Comparison of ENCODE assay signal across 13 mouse cellular contexts in the genomic region with DNA sequence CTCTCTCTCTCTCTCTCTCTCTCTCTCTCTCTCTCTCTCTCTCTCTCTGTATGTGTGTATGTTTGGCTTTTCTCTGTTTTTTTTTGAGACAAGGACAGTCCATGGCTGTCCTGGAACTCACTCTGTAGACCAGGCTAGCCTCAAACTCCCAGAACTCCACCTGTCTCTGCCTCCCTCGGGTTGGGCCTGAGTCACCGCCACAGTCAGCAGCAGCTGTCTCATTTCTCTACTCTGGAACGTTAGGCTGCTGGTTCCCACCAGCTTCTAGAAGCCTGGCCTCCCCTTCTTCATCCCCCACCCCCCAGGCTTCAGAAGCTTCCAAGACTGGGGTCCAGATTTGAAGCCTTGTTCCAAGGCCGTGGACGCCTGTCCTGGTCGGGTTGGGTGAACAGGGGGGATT. TPM values are rescaled to one million over a fixed set of nuclear protein-coding genes. Genes with fewer than 3 reads are reported as not detected.
DNase-seq lines count a peak whose midpoint lies in the region; ATAC-seq and TF ChIP-seq lines count a peak whose summit lies in the region.
"Had no signal": no experiment of that assay in that cellular context is flagged by ENCODE, and none has a peak within 500 bp of the region (broad histone marks: within the 10 kb centered on the region; RNA-seq: fewer than 3 reads in every experiment).

No protein-coding gene starts in this region.

- no peak overlapping the region for H3K27ac ChIP-seq in heart, embryonic 12.5 days (ENCODE audit: poor library complexity, severe bottlenecking)
- peak overlapping the region; percentile 67; the same call in 1 of the 2 replicates for H3K27ac ChIP-seq in hindbrain, embryonic 14.5 days
- peak overlapping the region; percentile 34; the same call in 1 of the 2 replicates for H3K27ac ChIP-seq in liver, postnatal 0 days (ENCODE audit: low read depth)
- no peak overlapping the region for H3K27ac ChIP-seq in thymus, adult 2 months (ENCODE audit: control insufficient read depth, insufficient read depth, low read length)

- no peak overlapping the region for H3K4me3 ChIP-seq in heart, embryonic 12.5 days
- no peak overlapping the region for H3K4me3 ChIP-seq in hindbrain, embryonic 14.5 days (replicated peaks; ENCODE audit: low read length)
- H3K4me3 ChIP-seq in liver, postnatal 0 days (ENCODE audit: low read depth, low read length) = no peak overlapping the region
- no peak overlapping the region for H3K4me3 ChIP-seq in thymus, adult 2 months (ENCODE audit: control insufficient read depth, insufficient read depth, low read length)

- no peak for TF ChIP-seq EP300 in liver, postnatal 0 days (IDR thresholded peaks at IDR 0.05; ENCODE audit: low read depth)

- 73% methylated on average over 6 of the region's 6 CpGs for WGBS in heart, embryonic 12.5 days
- WGBS in hindbrain, embryonic 14.5 days = 71% methylated on average over 6 of the region's 6 CpGs
- WGBS in liver, postnatal 0 days (ENCODE audit: insufficient replicate concordance) = 48% methylated on average over 6 of the region's 6 CpGs
- 64% methylated on average over 6 of the region's 6 CpGs for WGBS in thymus, adult 2 months

- ATAC-seq in heart, embryonic 12.5 days (ENCODE audit: insufficient number of reproducible peaks, low FRiP score) = no peak
- no peak; the same call in 1 of the 2 replicates for ATAC-seq in hindbrain, embryonic 14.5 days (ENCODE audit: low FRiP score)
- no peak for ATAC-seq in liver, postnatal 0 days

- 0 out of 2 replicates have a peak, but pooled peaks cover 11% of the 10 kb centered on the region for H3K36me3 ChIP-seq in heart, embryonic 12.5 days
- no peaks in the 10 kb centered on the region for H3K36me3 ChIP-seq in hindbrain, embryonic 14.5 days (replicated peaks; ENCODE audit: control insufficient read depth, insufficient read depth)
- peaks cover 35% of the 10 kb centered on the region for H3K36me3 ChIP-seq in liver, postnatal 0 days (replicated peaks; ENCODE audit: insufficient read depth, low read length)
- peaks cover 18% of the 10 kb centered on the region for H3K36me3 ChIP-seq in thymus, adult 2 months (ENCODE audit: control insufficient read depth, insufficient read depth, low read length)

- intact Hi-C loops in heart, postnatal 36 days (cut with DNase I) = no loop called here

- H3K9me3 ChIP-seq in heart, embryonic 12.5 days (replicated peaks) = no peaks in the 10 kb centered on the region
- H3K9me3 ChIP-seq in hindbrain, embryonic 14.5 days (ENCODE audit: control insufficient read depth, low read length) = no peaks in the 10 kb centered on the region
- no peaks in the 10 kb centered on the region for H3K9me3 ChIP-seq in liver, postnatal 0 days (ENCODE audit: low read length)

- no peak for DNase-seq in heart, postnatal 36 days
- peak; percentile 52 for DNase-seq in 3T3-L1 (ENCODE audit: low read depth, low spot score)
- no peak for DNase-seq in hindbrain, embryonic 14.5 days (ENCODE audit: low spot score)
- DNase-seq in liver, postnatal 0 days = no peak
- DNase-seq in cerebellum, adult 8-10 months = no peak
- DNase-seq in gastrocnemius, adult 8-10 months (ENCODE audit: low spot score in 2 of 2) = no peak
- DNase-seq in thymus, adult 2 months = no peak

- H3K9ac ChIP-seq in heart, embryonic 12.5 days = peak overlapping the region; percentile 6
- H3K9ac ChIP-seq in hindbrain, embryonic 14.5 days = peak overlapping the region; percentile 45; the same call in 1 of the 2 replicates
- H3K9ac ChIP-seq in liver, postnatal 0 days (replicated peaks) = no peak overlapping the region

- no peak for TF ChIP-seq CTCF in liver, postnatal 0 days (IDR thresholded peaks at IDR 0.05; ENCODE audit: low read depth)
- TF ChIP-seq CTCF in thymus, adult 2 months (IDR thresholded peaks at IDR 0.05; ENCODE audit: borderline replicate concordance, control insufficient read depth, extremely low read depth, insufficient read depth, low read length, poor library complexity) = no peak

- H3K27me3 ChIP-seq in heart, embryonic 12.5 days (replicated peaks) = no peaks in the 10 kb centered on the region
- no peaks in the 10 kb centered on the region for H3K27me3 ChIP-seq in hindbrain, embryonic 14.5 days (ENCODE audit: control insufficient read depth, insufficient read depth, low read length)
- H3K27me3 ChIP-seq in liver, postnatal 0 days (ENCODE audit: insufficient read depth, low read length) = no peaks in the 10 kb centered on the region
- H3K27me3 ChIP-seq in thymus, adult 2 months (ENCODE audit: control insufficient read depth, insufficient read depth, low read length) = no peaks in the 10 kb centered on the region

- H3K4me2 ChIP-seq in heart, embryonic 12.5 days = peak overlapping the region; percentile 44
- peak overlapping the region; percentile 42 for H3K4me2 ChIP-seq in hindbrain, embryonic 14.5 days (replicated peaks)
- H3K4me2 ChIP-seq in liver, postnatal 0 days (ENCODE audit: low read depth, low read length) = peak overlapping the region; percentile 56; the same call in 1 of the 2 replicates

- no peak for TF ChIP-seq POLR2A in thymus, adult 2 months (IDR thresholded peaks at IDR 0.05; ENCODE audit: control insufficient read depth, extremely low read depth, insufficient read depth, low read length, poor library complexity)

- H3K4me1 ChIP-seq in heart, embryonic 12.5 days (replicated peaks) = peaks cover 21% of the 10 kb centered on the region
- H3K4me1 ChIP-seq in hindbrain, embryonic 14.5 days (replicated peaks; ENCODE audit: control insufficient read depth, insufficient read depth, low read length) = peaks cover 7% of the 10 kb centered on the region
- peaks cover 19% of the 10 kb centered on the region for H3K4me1 ChIP-seq in liver, postnatal 0 days (ENCODE audit: insufficient read depth)
- H3K4me1 ChIP-seq in thymus, adult 2 months (replicated peaks; ENCODE audit: control insufficient read depth, insufficient read depth, low read length) = peaks cover 10% of the 10 kb centered on the region

RNA-seq across cellular contexts. Expression of a gene that starts 3.6 kb away (rescaled TPM):
- polyA plus RNA-seq in heart, embryonic 12.5 days (2016; fragmentation: Nextera tagmentation; extraction: Ambion mirVana) = not detected in 2 replicates
- not detected for total RNA-seq in heart, postnatal 36 days (2021)
- polyA plus RNA-seq in hindbrain, embryonic 14.5 days (2014; fragmentation: Nextera tagmentation; extraction: Ambion mirVana) = not detected in 2 replicates
- 0.09 TPM in 1 of 2 replicates, not detected in the other for polyA plus RNA-seq in liver, postnatal 0 days (2015; fragmentation: Nextera tagmentation; extraction: Ambion mirVana)
- total RNA-seq in gastrocnemius, adult 8-10 months (2022) = not detected
- polyA plus RNA-seq in thymus, adult 2 months (2012; rRNA removed) = 0.06 and 0.20 TPM in 2 replicates
- total RNA-seq: common myeloid progenitor, adult 5-6 weeks; heart, postnatal 25 days; layer of hippocampus, adult 18-20 months had no signal
- polyA plus RNA-seq: frontal cortex, adult 2 months; limb, embryonic 11.5 days had no signal

RNA-seq across cellular contexts. Expression of a gene that starts 25.6 kb away (rescaled TPM):
- polyA plus RNA-seq in heart, embryonic 12.5 days (2016; fragmentation: Nextera tagmentation; extraction: Ambion mirVana) = 49.3 and 51.1 TPM in 2 replicates
- 10 to 100 TPM; 10.6 to 10.9 TPM for total RNA-seq in heart, postnatal 36 days (2021)
- polyA plus RNA-seq in hindbrain, embryonic 14.5 days (2014; fragmentation: Nextera tagmentation; extraction: Ambion mirVana) = 22.2 and 24.2 TPM in 2 replicates
- 19.2 and 21.5 TPM in 2 replicates for polyA plus RNA-seq in liver, postnatal 0 days (2015; fragmentation: Nextera tagmentation; extraction: Ambion mirVana)
- total RNA-seq in gastrocnemius, adult 8-10 months (2022) = 1 to 10 TPM; 4.5 to 9.4 (median 7.2) TPM
- 115 and 120 TPM in 2 replicates for polyA plus RNA-seq in thymus, adult 2 months (2012; rRNA removed)

RNA-seq across cellular contexts. Expression of a gene that starts 26.1 kb away (rescaled TPM):
- 8.2 and 8.4 TPM in 2 replicates for polyA plus RNA-seq in heart, embryonic 12.5 days (2016; fragmentation: Nextera tagmentation; extraction: Ambion mirVana)
- 10 to 100 TPM; 34.7 to 35.2 TPM for total RNA-seq in heart, postnatal 36 days (2021)
- polyA plus RNA-seq in hindbrain, embryonic 14.5 days (2014; fragmentation: Nextera tagmentation; extraction: Ambion mirVana) = 5.4 and 6.5 TPM in 2 replicates
- 6.8 and 7.2 TPM in 2 replicates for polyA plus RNA-seq in liver, postnatal 0 days (2015; fragmentation: Nextera tagmentation; extraction: Ambion mirVana)
- 100 to 1,000 TPM in 1 of 4 experiments, 10 to 100 TPM in 3; 85.0 to 113 (median 89.0) TPM for total RNA-seq in gastrocnemius, adult 8-10 months (2022)
- 98.2 and 101 TPM in 2 replicates for polyA plus RNA-seq in thymus, adult 2 months (2012; rRNA removed)

RNA-seq across cellular contexts. Expression of a gene that starts 56.8 kb away (rescaled TPM):
- 21.1 and 21.8 TPM in 2 replicates for polyA plus RNA-seq in heart, embryonic 12.5 days (2016; fragmentation: Nextera tagmentation; extraction: Ambion mirVana)
- 10 to 100 TPM; 19.4 to 26.4 TPM for total RNA-seq in heart, postnatal 36 days (2021)
- polyA plus RNA-seq in hindbrain, embryonic 14.5 days (2014; fragmentation: Nextera tagmentation; extraction: Ambion mirVana) = 28.7 and 32.9 TPM in 2 replicates
- 12.4 and 15.4 TPM in 2 replicates for polyA plus RNA-seq in liver, postnatal 0 days (2015; fragmentation: Nextera tagmentation; extraction: Ambion mirVana)
- 10 to 100 TPM; 14.5 to 19.6 (median 18.7) TPM for total RNA-seq in gastrocnemius, adult 8-10 months (2022)
- 77.1 and 83.7 TPM in 2 replicates for polyA plus RNA-seq in thymus, adult 2 months (2012; rRNA removed)

Comparison
In these comparisons a context has a peak if more than half of its experiments do, and no peak if none do; other contexts are left out.
1. H3K27ac ChIP-seq: peak in hindbrain, embryonic 14.5 days (single experiment) and liver, postnatal 0 days (single experiment); none in heart, embryonic 12.5 days (single experiment) and thymus, adult 2 months (single experiment).
2. RNA of a gene that starts 26.1 kb away (polyA plus RNA-seq): 98.2 to 101 TPM in thymus, adult 2 months; 8.2 to 8.4 TPM in heart, embryonic 12.5 days, 6.8 to 7.2 TPM in liver, postnatal 0 days and 5.4 to 6.5 TPM in hindbrain, embryonic 14.5 days; every median in the first group is over 10 times any median in the second.
3. Peak in every context shown above with its lines, with median percentiles within 50 percentile points of each other: H3K4me2 ChIP-seq.